Mouse (Mus musculus) kidney, postnatal 4 days (tissue): ENCODE data around the gene Denr.

Source experiments
- DNase-seq, 2 experiments: peaks; one replicate each; pipeline ENCODE4 v3.0.0; 2021; ENCODE audit warnings: mixed read lengths in 2 of 2

The Denr gene

GRCm38 (mm10) chr5:123914852-123915251 lies 7.9 kb downstream of the Denr start:
- DNase-seq: no peak

GRCm38 (mm10) chr5:123922112-123922511 lies 15.1 kb downstream of the Denr start:
- no peak for DNase-seq

GRCm38 (mm10) chr5:123927118-123927517 lies 20.1 kb downstream of the Denr start, which contains the start of gene Gm43518:
Gene Gm43518 (plus strand): TSS chr5:123927418.
- DNase-seq: no peak

GRCm38 (mm10) chr5:123930508-123930989 lies 23.6 kb downstream of the Denr start, which contains the start of gene Ccdc62:
Gene Ccdc62 (plus strand): TSS chr5:123930679.
- DNase-seq: peak; percentile 95 to 98

GRCm38 (mm10) chr5:123931131-123931530 lies 24.2 kb downstream of the Denr start:
- no peak for DNase-seq

GRCm38 (mm10) chr5:123932927-123933326 lies 26.0 kb downstream of the Denr start:
- no peak for DNase-seq

- DNase-seq: no peak
Measured at GRCm38 (mm10) chr5:123933556-123933955, 26.6 kb downstream of the Denr start.

GRCm38 (mm10) chr5:123933957-123934591 lies 27.1 kb downstream of the Denr start:
- peak; percentile 41 to 60 for DNase-seq

- no peak for DNase-seq
Measured at GRCm38 (mm10) chr5:123935931-123936330, 29.0 kb downstream of the Denr start.

- no peak for DNase-seq
Measured at GRCm38 (mm10) chr5:123938479-123938878, 31.5 kb downstream of the Denr start.

GRCm38 (mm10) chr5:123946546-123946945 lies 39.6 kb downstream of the Denr start:
- DNase-seq: peak; percentile 34 to 61

GRCm38 (mm10) chr5:123947041-123947761 lies 40.2 kb downstream of the Denr start:
- peak; percentile 27 to 44 for DNase-seq

- no peak for DNase-seq
Measured at GRCm38 (mm10) chr5:123952365-123953045, 45.5 kb downstream of the Denr start.

- DNase-seq: no peak
Measured at GRCm38 (mm10) chr5:123957213-123957612, 50.2 kb downstream of the Denr start.

GRCm38 (mm10) chr5:123959018-123959417 lies 52.0 kb downstream of the Denr start:
- DNase-seq: no peak

GRCm38 (mm10) chr5:123960129-123960528 lies 53.2 kb downstream of the Denr start:
- DNase-seq: no peak

GRCm38 (mm10) chr5:123961046-123961445 lies 54.1 kb downstream of the Denr start:
- DNase-seq: no peak

- no peak for DNase-seq
Measured at GRCm38 (mm10) chr5:123964208-123964607, 57.2 kb downstream of the Denr start.

GRCm38 (mm10) chr5:123966759-123967158 lies 59.8 kb downstream of the Denr start:
- no peak for DNase-seq

- no peak for DNase-seq
Measured at GRCm38 (mm10) chr5:123968468-123968867, 61.5 kb downstream of the Denr start.

- peak; percentile 41 to 55 for DNase-seq
Measured at GRCm38 (mm10) chr5:123969216-123969615, 62.2 kb downstream of the Denr start.

- no peak for DNase-seq
Measured at GRCm38 (mm10) chr5:123970576-123970975, 63.6 kb downstream of the Denr start.

GRCm38 (mm10) chr5:123972453-123972852 lies 65.5 kb downstream of the Denr start:
- DNase-seq: no peak
